17 mouse cellular contexts compared by ENCODE assay signal in the genomic region with DNA sequence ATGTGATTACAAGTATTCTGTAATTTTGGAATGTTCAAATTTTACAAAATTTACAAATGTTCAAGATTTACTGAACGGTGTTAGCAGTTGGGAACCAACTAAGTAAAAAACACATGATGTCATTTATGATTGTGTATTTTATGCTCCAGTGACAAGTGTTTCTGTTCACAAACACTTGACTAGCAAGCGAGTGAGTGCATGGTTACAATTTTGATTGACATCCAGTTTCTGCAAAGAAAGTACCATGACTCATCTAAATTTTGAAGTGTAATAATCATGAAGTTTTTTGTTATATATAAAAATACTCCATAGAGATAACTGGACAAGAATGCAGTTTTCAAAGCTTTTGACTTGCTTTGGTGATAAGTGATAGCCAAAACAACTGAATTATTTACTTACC. TPM values are rescaled to one million over a fixed set of nuclear protein-coding genes. Genes with fewer than 3 reads are reported as not detected.
DNase-seq lines count a peak whose midpoint lies in the region; ATAC-seq and TF ChIP-seq lines count a peak whose summit lies in the region.
"Had no signal": no experiment of that assay in that cellular context is flagged by ENCODE, and none has a peak within 500 bp of the region (broad histone marks: within the 10 kb centered on the region; RNA-seq: fewer than 3 reads in every experiment).

No protein-coding gene starts in this region.

- peaks cover 7% of the 10 kb centered on the region for H3K4me1 ChIP-seq in hindbrain, embryonic 14.5 days (replicated peaks; ENCODE audit: control insufficient read depth, insufficient read depth, low read length)
- peaks cover 7% of the 10 kb centered on the region; the same call in 1 of the 2 replicates for H3K4me1 ChIP-seq in hindbrain, embryonic 12.5 days
- peaks cover 10% of the 10 kb centered on the region for H3K4me1 ChIP-seq in liver, postnatal 0 days (ENCODE audit: insufficient read depth)
- H3K4me1 ChIP-seq in kidney, adult 2 months (ENCODE audit: control insufficient read depth, insufficient read depth, low read length): no peaks in the 10 kb centered on the region

- TF ChIP-seq EP300 in liver, postnatal 0 days (IDR thresholded peaks at IDR 0.05; ENCODE audit: low read depth): no peak

- peak overlapping the region; percentile 99 for H3K4me2 ChIP-seq in hindbrain, embryonic 14.5 days (replicated peaks)
- H3K4me2 ChIP-seq in hindbrain, embryonic 12.5 days (replicated peaks): no peak overlapping the region
- H3K4me2 ChIP-seq in liver, postnatal 0 days (ENCODE audit: low read depth, low read length): peak overlapping the region; percentile 100; the same call in 1 of the 2 replicates

- no peak for TF ChIP-seq POLR2A in kidney, adult 2 months (IDR thresholded peaks at IDR 0.05; ENCODE audit: low read depth, low read length)

- no peaks in the 10 kb centered on the region for H3K9me3 ChIP-seq in hindbrain, embryonic 14.5 days (ENCODE audit: control insufficient read depth, low read length)
- H3K9me3 ChIP-seq in hindbrain, embryonic 12.5 days (replicated peaks): no peaks in the 10 kb centered on the region
- no peaks in the 10 kb centered on the region for H3K9me3 ChIP-seq in liver, postnatal 0 days (ENCODE audit: low read length)
- H3K9me3 ChIP-seq: forebrain, embryonic 13.5 days; limb, embryonic 10.5 days had no signal

- no peak overlapping the region for H3K4me3 ChIP-seq in hindbrain, embryonic 14.5 days (replicated peaks; ENCODE audit: low read length)
- H3K4me3 ChIP-seq in hindbrain, embryonic 12.5 days: no peak overlapping the region
- H3K4me3 ChIP-seq in liver, postnatal 0 days (ENCODE audit: low read depth, low read length): no peak overlapping the region
- no peak overlapping the region for H3K4me3 ChIP-seq in kidney, adult 2 months (ENCODE audit: insufficient read depth, low read depth, low read length)

- no peak for ATAC-seq in hindbrain, embryonic 14.5 days (ENCODE audit: low FRiP score)
- no peak for ATAC-seq in hindbrain, embryonic 12.5 days (ENCODE audit: low FRiP score)
- ATAC-seq in liver, postnatal 0 days: no peak

- no peak overlapping the region for H3K9ac ChIP-seq in hindbrain, embryonic 14.5 days
- H3K9ac ChIP-seq in hindbrain, embryonic 12.5 days: no peak overlapping the region
- no peak overlapping the region for H3K9ac ChIP-seq in liver, postnatal 0 days (replicated peaks)

- 79% methylated on average over 2 of the region's 2 CpGs for WGBS in hindbrain, embryonic 14.5 days
- 77% methylated on average over 2 of the region's 2 CpGs for WGBS in hindbrain, embryonic 12.5 days
- 53% methylated on average over 2 of the region's 2 CpGs for WGBS in liver, postnatal 0 days (ENCODE audit: insufficient replicate concordance)
- 90% methylated on average over 2 of the region's 2 CpGs for WGBS in kidney, adult 2 months

- no peak for DNase-seq in hindbrain, embryonic 14.5 days (ENCODE audit: low spot score)
- DNase-seq in lung, postnatal 36 days: peak; percentile 8
- DNase-seq in lung, postnatal 14 days: no peak
- peak; percentile 56 for DNase-seq in NIH3T3 (ENCODE audit: low read depth)
- DNase-seq in liver, postnatal 0 days: no peak
- DNase-seq in kidney, adult 2 months: no peak
- no peak for DNase-seq in thymus, postnatal 36 days
- DNase-seq: adrenal gland, adult 2 months; cerebellum, postnatal 14 days; gastrocnemius, postnatal 25 days; kidney, postnatal 4 days; lung, adult 2 months; thymus, postnatal 14 days had no signal

- no peak overlapping the region for H3K27ac ChIP-seq in hindbrain, embryonic 14.5 days
- no peak overlapping the region for H3K27ac ChIP-seq in hindbrain, embryonic 12.5 days
- H3K27ac ChIP-seq in liver, postnatal 0 days (ENCODE audit: low read depth): no peak overlapping the region
- no peak overlapping the region for H3K27ac ChIP-seq in kidney, adult 2 months (ENCODE audit: insufficient read depth, low read depth, low read length)
- H3K27ac ChIP-seq: stomach, postnatal 0 days had no signal

- no peak for TF ChIP-seq CTCF in liver, postnatal 0 days (IDR thresholded peaks at IDR 0.05; ENCODE audit: low read depth)
- no peak for TF ChIP-seq CTCF in kidney, adult 2 months (conservative IDR thresholded peaks at IDR 0.05; ENCODE audit: insufficient read depth, insufficient read length, low read depth, low read length)

- no peaks in the 10 kb centered on the region for H3K36me3 ChIP-seq in hindbrain, embryonic 14.5 days (replicated peaks; ENCODE audit: control insufficient read depth, insufficient read depth)
- no peaks in the 10 kb centered on the region for H3K36me3 ChIP-seq in hindbrain, embryonic 12.5 days
- H3K36me3 ChIP-seq in liver, postnatal 0 days (replicated peaks; ENCODE audit: insufficient read depth, low read length): no peaks in the 10 kb centered on the region
- H3K36me3 ChIP-seq in kidney, adult 2 months (ENCODE audit: control insufficient read depth, insufficient read depth, low read length): no peaks in the 10 kb centered on the region
- H3K36me3 ChIP-seq: limb, embryonic 10.5 days had no signal

- H3K27me3 ChIP-seq in hindbrain, embryonic 14.5 days (ENCODE audit: control insufficient read depth, insufficient read depth, low read length): no peaks in the 10 kb centered on the region
- H3K27me3 ChIP-seq in hindbrain, embryonic 12.5 days: no peaks in the 10 kb centered on the region
- no peaks in the 10 kb centered on the region for H3K27me3 ChIP-seq in liver, postnatal 0 days (ENCODE audit: insufficient read depth, low read length)
- H3K27me3 ChIP-seq in kidney, adult 2 months (replicated peaks; ENCODE audit: control insufficient read depth, insufficient read depth, low read length): no peaks in the 10 kb centered on the region
- H3K27me3 ChIP-seq: forebrain, embryonic 13.5 days had no signal

RNA-seq across cellular contexts. Expression of gene Focad, which starts 1.3 kb away (rescaled TPM):
- 15.2 and 18.7 TPM in 2 replicates for polyA plus RNA-seq in hindbrain, embryonic 14.5 days (2014; fragmentation: Nextera tagmentation; extraction: Ambion mirVana)
- 13.2 and 13.7 TPM in 2 replicates for polyA plus RNA-seq in hindbrain, embryonic 12.5 days (2016; fragmentation: Nextera tagmentation; extraction: Ambion mirVana)
- 3.4 and 3.5 TPM in 2 replicates for polyA plus RNA-seq in liver, postnatal 0 days (2015; fragmentation: Nextera tagmentation; extraction: Ambion mirVana)
- polyA plus RNA-seq in kidney, adult 2 months (2012; rRNA removed): 6.8 TPM in 2 replicates

Comparison
In these comparisons a context has a peak if more than half of its experiments do, and no peak if none do; other contexts are left out.
1. DNase-seq: peak in lung, postnatal 36 days (single experiment) and NIH3T3 (single experiment); none in hindbrain, embryonic 14.5 days (single experiment), lung, postnatal 14 days (single experiment), liver, postnatal 0 days (single experiment), kidney, adult 2 months (single experiment) and thymus, postnatal 36 days (0 of 2).